Mouse (Mus musculus): Measurements from ENCODE around the gene Npb. TPM values are rescaled to one million over a fixed set of nuclear protein-coding genes. Genes with fewer than 3 reads are reported as not detected.
A peak's percentile ranks its signal among the peaks of the same experiment; 100 is the strongest.

Gene Npb
- polyA plus RNA-seq, 1 experiment from 2014 or later, result 2.3 TPM

DNA sequence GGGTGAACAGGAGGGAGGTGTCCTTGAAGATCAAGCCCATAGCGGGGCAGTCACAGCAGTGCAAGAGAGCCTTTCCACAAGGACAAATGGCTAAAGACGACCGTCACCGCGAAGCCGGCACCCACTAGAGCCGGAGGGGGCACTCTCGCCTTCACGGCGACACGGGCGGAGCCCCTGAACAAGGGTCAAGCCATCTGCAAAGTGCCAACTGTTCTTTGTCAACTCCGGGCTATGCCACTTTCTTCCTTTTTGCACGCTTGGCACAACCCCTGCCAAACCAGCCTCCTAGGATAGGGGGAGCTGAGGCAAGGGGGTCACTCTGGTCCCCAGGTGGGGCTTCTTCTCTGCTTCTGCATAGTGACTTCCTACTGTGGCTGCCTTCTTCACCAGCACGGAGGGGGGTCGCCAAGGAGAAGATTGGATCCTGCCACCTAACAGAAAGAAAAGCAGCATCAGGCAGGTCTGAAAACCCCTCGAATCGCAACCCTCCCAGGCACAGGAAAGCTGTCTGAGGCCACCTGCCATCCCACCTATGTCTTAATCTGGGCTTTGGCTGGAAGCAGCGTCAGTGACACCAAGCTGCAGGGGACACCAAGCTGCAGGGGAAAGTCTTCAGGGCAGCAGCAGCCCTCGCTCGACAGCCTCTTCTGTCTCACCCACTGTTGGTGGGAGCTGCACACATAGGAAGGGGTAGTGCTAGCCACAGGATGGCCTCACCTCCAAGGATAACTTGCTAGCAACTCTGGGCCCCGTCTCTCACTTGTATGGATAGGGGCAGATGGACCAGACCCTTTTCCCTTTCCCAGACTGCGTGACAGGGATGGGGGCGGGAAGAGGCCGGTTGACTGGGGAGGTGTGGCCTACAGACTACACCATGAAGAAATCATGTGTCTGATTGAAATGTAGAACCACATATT, 10.6 kb downstream of the Npb start:
- Histone ChIP-seq H3K9me3 (no peaks in the 10 kb centered on the region), H3K27ac (no peak overlapping the region), H3K4me1 (peaks cover 21% of the 10 kb centered on the region), H3K9ac (no peak overlapping the region), H3K4me3 (peak overlapping the region; percentile 82; the same call in 1 of the 2 replicates), H3K36me3 (peaks cover 65% of the 10 kb centered on the region), H3K4me2 (replicated peaks) (no peak overlapping the region), H3K27me3 (no peaks in the 10 kb centered on the region)
- ATAC-seq (ENCODE audit: low FRiP score, low read depth), result no peak
- 95% methylated on average over 25 of the region's 25 CpGs for WGBS

DNA sequence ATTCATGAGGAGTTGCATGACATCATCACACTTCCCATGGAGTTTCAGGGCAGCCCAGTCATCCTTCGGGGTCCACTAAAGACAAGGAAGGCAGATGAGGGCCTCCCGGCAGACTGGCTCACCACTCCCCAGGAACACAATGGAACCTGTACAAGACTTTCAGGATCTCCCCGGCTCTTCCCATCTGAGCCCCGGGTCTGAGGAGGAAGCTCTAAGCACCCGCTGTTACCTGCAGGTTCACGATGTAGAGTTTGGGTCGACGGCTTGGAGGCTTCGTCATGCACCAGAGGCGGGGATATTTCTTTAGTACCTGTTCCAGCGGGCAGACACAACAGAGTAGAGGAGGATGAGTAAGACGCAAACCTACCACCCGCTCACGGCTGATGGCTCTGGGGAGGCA, 11.9 kb downstream of the Npb start:
- no peak overlapping the region for H3K4me3 ChIP-seq
- WGBS, result 94% methylated on average over 14 of the region's 14 CpGs
- no peak overlapping the region for H3K4me2 ChIP-seq (replicated peaks)
- peaks cover 28% of the 10 kb centered on the region for H3K4me1 ChIP-seq
- peaks cover 56% of the 10 kb centered on the region for H3K36me3 ChIP-seq
- no peaks in the 10 kb centered on the region for H3K27me3 ChIP-seq
- no peak overlapping the region for H3K27ac ChIP-seq
- no peak for ATAC-seq (ENCODE audit: low FRiP score, low read depth)
- H3K9me3 ChIP-seq, result no peaks in the 10 kb centered on the region
- H3K9ac ChIP-seq, result no peak overlapping the region

DNA sequence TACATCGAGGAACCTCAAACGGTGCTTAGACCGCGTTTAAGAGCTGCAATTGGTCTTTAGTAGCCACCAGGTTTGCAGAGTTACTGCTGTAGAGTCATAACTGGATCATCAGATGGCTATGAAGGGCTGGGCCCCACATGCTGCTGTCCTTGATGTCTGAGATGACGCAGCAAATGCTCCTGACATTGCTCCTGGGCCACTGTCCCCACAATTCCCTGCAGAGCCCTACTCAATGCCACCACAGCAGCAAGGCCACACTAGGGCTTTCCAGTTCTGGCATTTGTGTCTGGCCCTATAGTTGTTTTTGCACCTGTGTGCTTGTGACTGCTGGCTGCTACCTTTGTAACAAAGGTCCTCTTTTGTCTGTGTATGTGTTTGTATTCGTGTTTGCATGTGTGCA, 14.5 kb downstream of the Npb start:
- 88% methylated on average over 6 of the region's 6 CpGs for WGBS
- no peak overlapping the region for H3K27ac ChIP-seq
- no peak overlapping the region for H3K9ac ChIP-seq
- peaks cover 62% of the 10 kb centered on the region for H3K36me3 ChIP-seq
- H3K27me3 ChIP-seq, result no peaks in the 10 kb centered on the region
- H3K4me2 ChIP-seq (replicated peaks), result no peak overlapping the region
- H3K4me1 ChIP-seq, result peaks cover 20% of the 10 kb centered on the region
- ATAC-seq (ENCODE audit: low FRiP score, low read depth), result no peak
- H3K9me3 ChIP-seq, result no peaks in the 10 kb centered on the region
- H3K4me3 ChIP-seq, result peak overlapping the region; percentile 3; the same call in 1 of the 2 replicates

DNA sequence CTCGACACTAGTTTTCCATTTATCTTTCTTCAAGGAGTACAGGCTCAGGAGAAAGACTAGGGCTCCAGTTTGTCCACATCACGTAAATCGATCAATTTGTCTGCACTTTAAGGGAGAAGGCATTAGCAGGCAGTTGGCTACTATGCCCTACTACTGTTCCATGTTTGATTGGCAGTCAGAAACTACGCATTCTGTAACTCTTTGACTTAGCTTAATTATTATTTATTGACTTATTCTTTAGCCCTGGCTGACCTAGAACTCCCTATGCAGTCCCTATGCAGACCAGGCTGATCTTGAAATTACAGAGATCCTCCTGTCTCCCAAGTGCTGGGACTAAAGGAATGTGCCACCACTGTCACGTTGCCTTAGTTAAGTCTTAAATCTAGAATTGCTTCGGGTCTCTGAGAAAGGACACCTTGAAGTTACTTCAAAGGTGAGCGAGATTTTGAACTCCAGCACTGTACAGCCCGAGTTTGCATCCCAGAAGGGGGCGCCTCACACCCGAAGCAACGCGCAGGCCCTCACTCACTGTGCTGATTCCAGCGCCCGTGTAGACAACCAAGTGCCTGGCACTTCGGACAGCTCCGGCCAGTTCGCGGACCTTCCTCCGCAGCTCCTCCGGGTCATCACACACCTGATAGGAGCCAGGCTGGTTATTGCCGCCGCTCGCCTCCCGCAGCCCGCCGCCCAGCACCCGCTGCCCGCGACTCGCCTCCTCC, 15.8 kb downstream of the Npb start:
- Histone ChIP-seq H3K4me3 (peak overlapping the region; percentile 96), H3K4me1 (peaks cover 17% of the 10 kb centered on the region), H3K4me2 (replicated peaks) (peak overlapping the region; percentile 100), H3K9me3 (no peaks in the 10 kb centered on the region), H3K27ac (peak overlapping the region; percentile 8; the same call in 1 of the 2 replicates), H3K27me3 (no peaks in the 10 kb centered on the region), H3K9ac (peak overlapping the region; percentile 76), H3K36me3 (peaks cover 60% of the 10 kb centered on the region)
- peak; percentile 55; the same call in 1 of the 2 replicates for ATAC-seq (ENCODE audit: low FRiP score, low read depth)
- 13% methylated on average over 30 of the region's 30 CpGs for WGBS

DNA sequence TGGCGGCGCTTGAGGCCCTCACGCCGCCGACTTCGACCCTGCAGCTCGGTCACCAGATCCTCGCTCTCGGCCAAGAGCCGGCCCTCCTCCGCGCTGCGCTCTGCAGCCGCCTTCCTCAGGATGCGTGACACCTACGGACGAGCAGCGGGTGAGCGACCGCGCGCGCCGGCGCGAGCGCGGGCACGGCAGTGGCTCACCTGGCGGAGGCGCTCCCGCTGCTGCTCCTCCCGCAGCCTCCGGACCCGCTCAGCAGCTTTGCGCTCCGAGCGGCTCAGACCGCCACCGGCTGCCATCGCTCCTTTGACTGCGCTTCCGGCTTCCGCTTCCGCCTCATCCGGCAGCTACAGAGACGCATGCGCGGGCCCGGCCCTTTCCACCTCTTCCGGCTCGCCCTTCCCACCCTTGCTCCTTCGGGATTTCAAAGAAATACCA, 16.4 kb downstream of the Npb start:
- H3K4me3 ChIP-seq, result peak overlapping the region; percentile 96
- H3K9me3 ChIP-seq, result no peaks in the 10 kb centered on the region
- WGBS, result under 1% methylated on average over 53 of the region's 53 CpGs
- peaks cover 62% of the 10 kb centered on the region for H3K36me3 ChIP-seq
- peak overlapping the region; percentile 100 for H3K4me2 ChIP-seq (replicated peaks)
- H3K4me1 ChIP-seq, result peaks cover 18% of the 10 kb centered on the region
- ATAC-seq (ENCODE audit: low FRiP score, low read depth), result peak; percentile 81
- peak overlapping the region; percentile 8; the same call in 1 of the 2 replicates for H3K27ac ChIP-seq
- no peaks in the 10 kb centered on the region for H3K27me3 ChIP-seq
- H3K9ac ChIP-seq, result peak overlapping the region; percentile 76

DNA sequence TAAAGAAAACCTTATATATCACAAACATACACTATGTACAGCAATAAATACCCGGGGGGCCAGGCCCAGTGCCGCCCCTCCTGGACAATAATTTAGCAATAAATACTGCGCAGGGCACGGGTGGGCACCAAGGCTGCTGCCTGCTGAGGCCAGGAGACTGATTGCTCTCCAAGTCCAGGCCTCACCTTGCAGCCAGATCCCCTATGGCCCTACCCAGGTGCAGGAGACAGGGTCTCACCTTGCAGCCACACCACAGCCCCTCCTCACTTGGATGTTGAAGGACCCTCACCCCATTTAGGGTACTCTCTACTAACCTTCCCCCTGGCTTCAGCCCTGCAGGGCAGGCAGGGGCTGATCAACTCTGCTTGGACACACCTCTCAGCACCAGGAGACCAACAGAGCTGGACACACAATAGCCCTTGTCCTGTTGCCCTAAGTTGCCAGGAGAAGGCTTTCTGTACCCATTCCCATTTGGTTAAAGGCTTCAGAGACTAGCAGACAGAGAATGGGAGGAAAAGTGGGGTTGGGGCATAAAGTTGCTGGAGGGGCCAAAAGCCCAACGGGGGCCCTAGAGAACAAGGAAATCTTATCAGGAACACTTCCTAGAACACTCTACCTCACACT, 17.0 kb downstream of the Npb start, which contains the start of gene Sirt7:
TSS of gene Sirt7 (minus strand) at position 89 of the 624 bp plus-strand sequence.
- 17% methylated on average over 5 of the region's 5 CpGs for whole genome bisulfite sequencing
- H3K36me3 ChIP-seq, result peaks cover 58% of the 10 kb centered on the region
- no peaks in the 10 kb centered on the region for H3K9me3 ChIP-seq
- peak within 1 kb of the TSS; percentile 96 for H3K4me3 ChIP-seq
- peaks cover 24% of the 10 kb centered on the region for H3K4me1 ChIP-seq
- peak; percentile 25; the same call in 1 of the 2 replicates for ATAC-seq (ENCODE audit: low FRiP score, low read depth)
- H3K27me3 ChIP-seq, result no peaks in the 10 kb centered on the region
- peak within 1 kb of the TSS; percentile 100 for H3K4me2 ChIP-seq (replicated peaks)
- peak within 1 kb of the TSS; percentile 61 for H3K27ac ChIP-seq
- H3K9ac ChIP-seq, result peak within 1 kb of the TSS; percentile 76

DNA sequence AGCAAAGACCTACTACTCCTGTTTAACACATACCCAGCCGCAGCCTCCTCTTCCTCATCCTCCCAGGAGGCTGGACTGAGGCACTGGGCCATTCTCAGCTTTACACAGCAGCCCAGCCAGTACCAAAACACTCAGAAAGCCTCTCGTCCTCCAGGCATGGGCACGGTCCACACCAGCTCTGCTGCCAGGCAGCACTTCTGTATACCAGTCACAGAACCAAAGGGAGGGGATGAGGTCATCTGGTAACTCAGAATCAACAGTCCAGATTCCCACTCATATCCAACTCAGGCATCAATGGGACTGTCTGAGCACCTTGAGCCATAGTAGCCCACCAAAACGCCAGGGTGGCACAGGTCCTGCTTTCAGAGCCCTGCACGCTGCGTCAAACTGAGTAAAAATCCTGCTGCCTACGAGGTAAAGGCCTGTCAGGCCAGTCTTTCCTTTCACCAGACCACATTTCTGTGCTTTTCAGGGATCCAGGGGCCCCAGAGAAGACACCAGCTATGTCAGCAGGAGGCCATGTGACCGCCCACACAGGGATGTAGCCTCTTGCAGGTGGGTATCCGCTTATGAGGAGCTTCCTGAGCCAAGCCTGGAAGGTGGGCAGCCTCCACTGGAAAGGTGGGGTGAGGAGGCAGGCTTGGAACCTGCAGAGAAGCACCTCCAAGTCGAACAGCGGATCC, 18.6 kb downstream of the Npb start:
- Histone ChIP-seq H3K4me1 (peaks cover 40% of the 10 kb centered on the region), H3K36me3 (peaks cover 42% of the 10 kb centered on the region), H3K4me3 (no peak overlapping the region), H3K9me3 (no peaks in the 10 kb centered on the region), H3K9ac (no peak overlapping the region), H3K27me3 (no peaks in the 10 kb centered on the region), H3K4me2 (replicated peaks) (no peak overlapping the region), H3K27ac (no peak overlapping the region)
- 93% methylated on average over 11 of the region's 11 CpGs for WGBS
- no peak for ATAC-seq (ENCODE audit: low FRiP score, low read depth)

DNA sequence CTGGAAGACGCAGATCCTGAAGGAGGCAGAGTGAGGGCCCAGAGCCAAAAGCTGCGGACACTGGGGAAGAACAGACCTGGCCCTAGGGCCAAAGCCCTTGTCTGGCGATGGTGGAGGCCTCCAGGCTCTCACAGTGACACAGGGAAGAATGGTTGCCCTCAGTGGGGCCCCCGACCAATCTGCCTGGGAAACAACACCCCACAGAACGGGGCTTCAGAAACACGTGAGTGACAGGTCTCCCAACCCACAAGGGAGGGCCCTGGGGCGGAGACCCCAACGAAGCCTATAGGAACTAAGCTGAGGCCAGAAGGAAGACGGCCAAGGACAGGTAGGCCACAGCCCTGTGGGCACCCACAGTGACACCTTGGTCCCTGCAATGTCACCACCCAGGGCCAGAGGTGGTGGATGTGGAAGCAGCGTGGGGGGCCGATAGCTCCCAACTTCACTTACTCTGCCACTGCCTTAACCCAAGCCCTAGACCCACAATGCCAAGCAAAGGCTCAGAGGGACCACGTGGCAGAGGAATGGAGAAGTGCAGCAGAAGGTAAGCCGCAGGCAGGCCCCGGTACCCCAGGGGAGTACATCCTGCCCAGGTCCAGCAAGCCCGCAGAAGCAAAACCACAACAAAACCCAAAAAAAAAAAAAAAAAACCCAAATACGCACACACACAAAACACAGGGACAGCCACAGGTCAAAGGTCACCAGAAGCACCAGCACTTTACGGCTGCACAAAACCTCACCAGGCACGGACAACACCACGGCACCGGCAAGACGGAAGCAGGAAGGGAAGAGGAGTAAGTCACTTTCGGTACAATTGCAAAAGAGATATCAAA, 19.4 kb downstream of the Npb start:
- Histone ChIP-seq H3K9me3 (no peaks in the 10 kb centered on the region), H3K4me3 (no peak overlapping the region), H3K27ac (no peak overlapping the region), H3K9ac (no peak overlapping the region), H3K4me1 (peaks cover 46% of the 10 kb centered on the region), H3K4me2 (replicated peaks) (no peak overlapping the region), H3K27me3 (no peaks in the 10 kb centered on the region), H3K36me3 (peaks cover 35% of the 10 kb centered on the region)
- ATAC-seq (ENCODE audit: low FRiP score, low read depth), result no peak
- 80% methylated on average over 22 of the region's 22 CpGs for WGBS

DNA sequence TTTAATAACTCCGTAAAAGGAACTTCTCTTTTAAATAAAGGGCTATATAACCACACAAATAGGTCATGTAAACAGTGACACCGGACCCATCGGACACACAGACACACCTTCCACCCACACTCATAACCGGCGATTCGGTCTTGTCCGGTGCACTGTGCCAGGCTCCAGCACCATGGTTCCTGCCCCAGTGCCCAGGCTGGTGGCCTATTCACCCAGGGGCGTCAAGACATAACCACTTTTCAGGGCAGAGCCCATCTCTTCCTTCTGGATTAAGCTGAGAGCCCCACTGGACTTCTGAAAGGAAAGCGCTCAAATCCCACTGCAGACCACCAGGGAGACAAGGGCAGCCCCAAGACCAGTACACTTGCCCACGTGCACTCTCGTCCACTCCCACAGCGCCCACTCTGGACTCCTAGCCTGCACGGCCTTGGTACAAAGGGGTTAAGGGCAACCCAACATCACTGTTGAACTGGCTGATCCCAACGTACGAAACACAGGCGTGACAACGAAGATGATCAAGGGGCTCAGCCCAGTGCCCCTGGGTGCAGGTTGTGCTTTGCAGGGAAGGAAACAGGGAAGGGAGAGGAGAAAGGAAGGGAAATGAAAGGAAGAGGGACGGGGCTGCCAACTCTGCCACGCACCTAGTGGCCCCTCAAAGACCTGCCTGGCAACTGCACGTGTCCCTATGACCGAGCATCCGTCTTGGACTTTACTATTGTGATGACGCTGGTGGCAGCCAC, 20.5 kb downstream of the Npb start:
- H3K36me3 ChIP-seq, result peaks cover 30% of the 10 kb centered on the region
- H3K9me3 ChIP-seq, result no peaks in the 10 kb centered on the region
- H3K4me2 ChIP-seq (replicated peaks), result 0 out of 2 replicates have a peak overlapping the region, but pooled peaks have one; percentile 11
- WGBS, result 94% methylated on average over 23 of the region's 23 CpGs
- no peak overlapping the region for H3K27ac ChIP-seq
- H3K27me3 ChIP-seq, result no peaks in the 10 kb centered on the region
- no peak for ATAC-seq (ENCODE audit: low FRiP score, low read depth)
- no peak overlapping the region for H3K4me3 ChIP-seq
- 0 out of 2 replicates have a peak overlapping the region, but pooled peaks have one; percentile 19 for H3K9ac ChIP-seq
- peaks cover 45% of the 10 kb centered on the region for H3K4me1 ChIP-seq

DNA sequence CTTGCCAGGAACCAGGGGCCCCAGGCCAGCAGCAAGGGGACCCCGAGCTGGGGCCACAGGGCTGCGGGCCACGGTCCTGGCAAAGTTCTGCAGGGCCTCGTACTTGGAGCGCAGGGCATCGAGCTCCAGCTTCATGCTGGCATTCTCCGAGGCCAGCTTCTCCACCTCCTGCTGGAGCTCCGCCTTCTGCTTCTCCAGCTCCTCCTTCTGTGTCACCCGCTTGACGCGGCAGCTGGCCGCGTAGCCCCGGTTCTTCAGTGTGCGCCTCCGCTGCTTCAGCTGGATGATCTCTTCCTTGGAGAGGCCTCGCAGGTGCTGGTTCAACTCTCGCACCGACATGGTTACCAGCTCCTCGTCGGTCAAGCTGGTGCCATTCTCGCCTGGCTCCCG, 21.1 kb downstream of the Npb start:
- Histone ChIP-seq H3K4me2 (replicated peaks) (peak overlapping the region; percentile 11; the same call in 1 of the 2 replicates), H3K9ac (0 out of 2 replicates have a peak overlapping the region, but pooled peaks have one; percentile 19), H3K4me3 (no peak overlapping the region), H3K36me3 (peaks cover 30% of the 10 kb centered on the region), H3K27me3 (no peaks in the 10 kb centered on the region), H3K27ac (no peak overlapping the region), H3K9me3 (no peaks in the 10 kb centered on the region), H3K4me1 (peaks cover 43% of the 10 kb centered on the region)
- 81% methylated on average over 23 of the region's 23 CpGs for WGBS
- no peak for ATAC-seq (ENCODE audit: low FRiP score, low read depth)

Measured in limb, embryonic 13.5 days (tissue).